ENCODE assay signal across 8 mouse cellular contexts in the genomic region with DNA sequence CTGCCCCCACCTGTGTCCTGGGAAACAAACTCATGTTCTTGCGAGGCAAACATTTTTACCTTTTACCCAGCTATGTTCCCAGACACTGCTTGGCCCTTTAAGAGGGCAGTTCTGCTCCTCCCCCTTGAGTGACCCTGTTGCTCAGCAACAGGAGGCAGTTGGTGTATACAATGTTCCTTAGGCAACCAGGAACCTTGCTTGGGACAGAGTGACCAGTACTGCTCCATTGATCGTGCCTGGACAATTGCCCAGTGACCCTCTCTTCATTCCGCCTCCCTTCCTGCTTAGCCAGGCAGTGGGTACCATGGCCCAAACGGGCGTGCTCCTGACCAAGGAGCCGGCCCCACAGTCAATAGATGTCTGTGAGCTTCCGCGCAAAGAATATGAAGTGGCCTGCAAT. TPM values are rescaled to one million over a fixed set of nuclear protein-coding genes. Genes with fewer than 3 reads are reported as not detected.
DNase-seq lines count a peak whose midpoint lies in the region; ATAC-seq and TF ChIP-seq lines count a peak whose summit lies in the region.
"Had no signal": no experiment of that assay in that cellular context is flagged by ENCODE, and none has a peak within 500 bp of the region (broad histone marks: within the 10 kb centered on the region; RNA-seq: fewer than 3 reads in every experiment).

No protein-coding gene starts in this region.

- peaks cover 55% of the 10 kb centered on the region for H3K27me3 ChIP-seq in midbrain, embryonic 10.5 days (ENCODE audit: low read depth, poor library complexity, severe bottlenecking)
- peaks cover 55% of the 10 kb centered on the region for H3K27me3 ChIP-seq in midbrain, embryonic 13.5 days
- H3K27me3 ChIP-seq in liver, embryonic 14.5 days (ENCODE audit: control insufficient read depth, insufficient read depth, low read length): no peaks in the 10 kb centered on the region

- DNase-seq in midbrain, embryonic 10.5 days (ENCODE audit: low spot score): peak; percentile 31
- DNase-seq in heart, postnatal 4 days: peak; percentile 19
- DNase-seq in liver, embryonic 14.5 days (ENCODE audit: low read depth in 3 of 3, low spot score in 3 of 3): no peak
- peak; percentile 42 for DNase-seq in right cerebral cortex, postnatal 14 days
- DNase-seq in urinary bladder, adult 18-20 months (ENCODE audit: low spot score in 2 of 2): no peak

- no peak for TF ChIP-seq CTCF in liver, embryonic 14.5 days (IDR thresholded peaks at IDR 0.05; ENCODE audit: low read depth)

- ATAC-seq in midbrain, embryonic 13.5 days: no peak
- ATAC-seq in liver, embryonic 14.5 days (ENCODE audit: insufficient read depth): peak; percentile 45; the same call in 1 of the 2 replicates
- no peak for ATAC-seq in inflammation-experienced regulatory T-cells, adult 6 months

- WGBS in midbrain, embryonic 10.5 days: 48% methylated on average over 8 of the region's 8 CpGs
- 38% methylated on average over 8 of the region's 8 CpGs for WGBS in midbrain, embryonic 13.5 days
- 35% methylated on average over 8 of the region's 8 CpGs for WGBS in liver, embryonic 14.5 days (ENCODE audit: insufficient replicate concordance)

- no peak overlapping the region for H3K4me2 ChIP-seq in midbrain, embryonic 13.5 days (replicated peaks)
- peak overlapping the region; percentile 25 for H3K4me2 ChIP-seq in liver, embryonic 14.5 days (ENCODE audit: low read depth)

- H3K4me3 ChIP-seq in midbrain, embryonic 10.5 days: peak overlapping the region; percentile 16; the same call in 1 of the 2 replicates
- H3K4me3 ChIP-seq in midbrain, embryonic 13.5 days (replicated peaks): no peak overlapping the region
- no peak overlapping the region for H3K4me3 ChIP-seq in liver, embryonic 14.5 days (ENCODE audit: insufficient read depth in 1 of 2, low read depth in 2 of 2, low read length in 2 of 2)

- no peak overlapping the region for H3K9ac ChIP-seq in midbrain, embryonic 13.5 days (replicated peaks)
- no peak overlapping the region for H3K9ac ChIP-seq in liver, embryonic 14.5 days (replicated peaks)

- H3K27ac ChIP-seq in midbrain, embryonic 10.5 days (replicated peaks): no peak overlapping the region
- no peak overlapping the region for H3K27ac ChIP-seq in midbrain, embryonic 13.5 days
- H3K27ac ChIP-seq in liver, embryonic 14.5 days: no peak overlapping the region

- no peaks in the 10 kb centered on the region for H3K9me3 ChIP-seq in midbrain, embryonic 10.5 days (replicated peaks)
- no peaks in the 10 kb centered on the region for H3K9me3 ChIP-seq in midbrain, embryonic 13.5 days
- H3K9me3 ChIP-seq in liver, embryonic 14.5 days (ENCODE audit: control insufficient read depth, low read length): no peaks in the 10 kb centered on the region

- H3K36me3 ChIP-seq in midbrain, embryonic 10.5 days: no peaks in the 10 kb centered on the region
- H3K36me3 ChIP-seq in midbrain, embryonic 13.5 days: no peaks in the 10 kb centered on the region
- H3K36me3 ChIP-seq in liver, embryonic 14.5 days (replicated peaks; ENCODE audit: control insufficient read depth, insufficient read depth, low read depth): no peaks in the 10 kb centered on the region

- H3K4me1 ChIP-seq in midbrain, embryonic 10.5 days: peaks cover 31% of the 10 kb centered on the region
- peaks cover 16% of the 10 kb centered on the region for H3K4me1 ChIP-seq in midbrain, embryonic 13.5 days (replicated peaks)
- H3K4me1 ChIP-seq in liver, embryonic 14.5 days (replicated peaks; ENCODE audit: control insufficient read depth in 2 of 2, insufficient read depth in 2 of 2, low read length in 1 of 2): no peaks in the 10 kb centered on the region

- no peak for TF ChIP-seq EP300 in liver, embryonic 14.5 days (IDR thresholded peaks at IDR 0.05; ENCODE audit: low read depth)

RNA-seq across cellular contexts. Expression of a gene that starts 17.0 kb away (rescaled TPM):
- 0.17 and 0.38 TPM in 2 replicates for polyA plus RNA-seq in midbrain, embryonic 10.5 days (2016; fragmentation: Nextera tagmentation; extraction: Ambion mirVana)
- polyA plus RNA-seq in midbrain, embryonic 13.5 days (2015; fragmentation: Nextera tagmentation; extraction: Ambion mirVana): 0.50 and 0.81 TPM in 2 replicates
- total RNA-seq in heart, postnatal 4 days (2021): under 1 TPM in 1 of 2 experiments, not detected in 1; 0.26 TPM
- 0.07 TPM in 1 of 2 replicates, not detected in the other for polyA plus RNA-seq in liver, embryonic 14.5 days (2012; rRNA removed)
- polyA plus RNA-seq in liver, embryonic 14.5 days (2014; fragmentation: Nextera tagmentation; extraction: Ambion mirVana): 0.13 TPM in 1 of 2 replicates, not detected in the other
- polyA plus RNA-seq in inflammation-experienced regulatory T-cells, adult 6 months (2017; shearing (Covaris generic)): not detected

RNA-seq across cellular contexts. Expression of a gene that starts 25.7 kb away (rescaled TPM):
- not detected in 2 replicates for polyA plus RNA-seq in midbrain, embryonic 10.5 days (2016; fragmentation: Nextera tagmentation; extraction: Ambion mirVana)
- 0.15 and 0.24 TPM in 2 replicates for polyA plus RNA-seq in midbrain, embryonic 13.5 days (2015; fragmentation: Nextera tagmentation; extraction: Ambion mirVana)
- not detected for total RNA-seq in heart, postnatal 4 days (2021)
- polyA plus RNA-seq in liver, embryonic 14.5 days (2012; rRNA removed): 0.01 TPM in 1 of 2 replicates, not detected in the other
- polyA plus RNA-seq in liver, embryonic 14.5 days (2014; fragmentation: Nextera tagmentation; extraction: Ambion mirVana): not detected in 2 replicates
- polyA plus RNA-seq in inflammation-experienced regulatory T-cells, adult 6 months (2017; shearing (Covaris generic)): not detected
- polyA plus RNA-seq: neural tube, embryonic 11.5 days had no signal

RNA-seq across cellular contexts. Expression of a gene that starts 37.8 kb away (rescaled TPM):
- 2.1 and 3.6 TPM in 2 replicates for polyA plus RNA-seq in midbrain, embryonic 10.5 days (2016; fragmentation: Nextera tagmentation; extraction: Ambion mirVana)
- polyA plus RNA-seq in midbrain, embryonic 13.5 days (2015; fragmentation: Nextera tagmentation; extraction: Ambion mirVana): 8.6 and 11.5 TPM in 2 replicates
- total RNA-seq in heart, postnatal 4 days (2021): 10 to 100 TPM; 14.5 to 19.1 TPM
- 1.2 and 1.3 TPM in 2 replicates for polyA plus RNA-seq in liver, embryonic 14.5 days (2012; rRNA removed)
- 0.13 and 0.50 TPM in 2 replicates for polyA plus RNA-seq in liver, embryonic 14.5 days (2014; fragmentation: Nextera tagmentation; extraction: Ambion mirVana)
- polyA plus RNA-seq in inflammation-experienced regulatory T-cells, adult 6 months (2017; shearing (Covaris generic)): not detected

Comparison
In these comparisons a context has a peak if more than half of its experiments do, and no peak if none do; other contexts are left out.
1. DNase-seq: peak in midbrain, embryonic 10.5 days (single experiment), heart, postnatal 4 days (single experiment) and right cerebral cortex, postnatal 14 days (single experiment); none in liver, embryonic 14.5 days (0 of 3) and urinary bladder, adult 18-20 months (0 of 2).